Mouse (Mus musculus) liver, postnatal 0 days (tissue): ENCODE measurements around the gene Mocs1.

Source experiments
- CTCF ChIP-seq: sonication (generic); IDR thresholded peaks from 2 replicates; pipeline ENCODE4 v1.5.1; 2016; ENCODE audit warnings: antibody characterized with exemption, low read depth
- EP300 ChIP-seq: IDR thresholded peaks from 2 replicates; pipeline ENCODE4 v1.6.1; 2016; ENCODE audit warnings: antibody characterized with exemption, low read depth, mild to moderate bottlenecking

GRCm38 (mm10) chr17:49500234-49500633 is 72.1 kb downstream of the Mocs1 start:
- no peak for TF ChIP-seq EP300
- no peak for TF ChIP-seq CTCF
